Mouse (Mus musculus) heart, embryonic 13.5 days (tissue): ENCODE data around the gene Rbpj. TPM values are rescaled to one million over a fixed set of nuclear protein-coding genes. Genes with fewer than 3 reads are reported as not detected.

Experiments
- ATAC-seq: fragments of 200-750 bp; cut with Nextera tagmentation; 2 replicates; pipeline ENCODE4 v1.8.0; 2017; ENCODE audit warnings: moderate TSS enrichment; ENCODE audit not compliant: insufficient number of reproducible peaks, low FRiP score, low TSS enrichment; ENCODE audit errors: extremely low read depth
- H3K27ac ChIP-seq: fragments of 300-500 bp; sonication (generic); replicated peaks from 2 replicates; pipeline ENCODE4 v1.5.1; 2015; ENCODE audit warnings: moderate library complexity, mild to moderate bottlenecking, inconsistent platforms
- H3K27me3 ChIP-seq: fragments of 300-500 bp; sonication (generic); replicated peaks from 2 replicates; pipeline ENCODE4 v1.6.1; 2015; ENCODE audit warnings: mild to moderate bottlenecking, inconsistent platforms
- H3K36me3 ChIP-seq: fragments of 300-500 bp; sonication (generic); 2 replicates; pipeline ENCODE4 v1.6.1; 2015; ENCODE audit warnings: mild to moderate bottlenecking, inconsistent platforms
- H3K4me1 ChIP-seq: fragments of 300-500 bp; sonication (generic); 2 replicates; pipeline ENCODE4 v1.6.1; 2015; ENCODE audit warnings: inconsistent platforms
- H3K4me2 ChIP-seq: fragments of 300-500 bp; sonication (generic); 2 replicates; pipeline ENCODE4 v1.6.1; 2015; ENCODE audit warnings: inconsistent platforms, mild to moderate bottlenecking, moderate library complexity
- H3K4me3 ChIP-seq: fragments of 300-500 bp; sonication (generic); 2 replicates; pipeline ENCODE4 v1.5.1; 2015; ENCODE audit warnings: moderate library complexity, mild to moderate bottlenecking, inconsistent platforms
- H3K9ac ChIP-seq: fragments of 300-500 bp; sonication (generic); 2 replicates; pipeline ENCODE4 v1.6.1; 2015; ENCODE audit warnings: inconsistent platforms, mild to moderate bottlenecking, moderate library complexity
- H3K9me3 ChIP-seq: fragments of 300-500 bp; sonication (generic); 2 replicates; pipeline ENCODE4 v1.6.1; 2016; ENCODE audit warnings: inconsistent platforms
- WGBS: fragments of 180-500 bp; shearing (Covaris S2); methylation state at CpG from one replicate; pipeline ENCODE4 v1.1.7; 2015; ENCODE audit warnings: mixed read lengths; 5-methylcytosine and 5-hydroxymethylcytosine counted together
- polyA plus RNA-seq: library from polyadenylated mRNA; unstranded; fragments of >200 nt; fragmentation: Nextera tagmentation; extraction: Ambion mirVana; gene quantifications from 2 replicates; pipeline ENCODE4 v1.2.1, GENCODE M21; 2015

Rbpj gene
- polyA plus RNA-seq, 1 experiment from 2014 or later, result 19.1 TPM

DNA sequence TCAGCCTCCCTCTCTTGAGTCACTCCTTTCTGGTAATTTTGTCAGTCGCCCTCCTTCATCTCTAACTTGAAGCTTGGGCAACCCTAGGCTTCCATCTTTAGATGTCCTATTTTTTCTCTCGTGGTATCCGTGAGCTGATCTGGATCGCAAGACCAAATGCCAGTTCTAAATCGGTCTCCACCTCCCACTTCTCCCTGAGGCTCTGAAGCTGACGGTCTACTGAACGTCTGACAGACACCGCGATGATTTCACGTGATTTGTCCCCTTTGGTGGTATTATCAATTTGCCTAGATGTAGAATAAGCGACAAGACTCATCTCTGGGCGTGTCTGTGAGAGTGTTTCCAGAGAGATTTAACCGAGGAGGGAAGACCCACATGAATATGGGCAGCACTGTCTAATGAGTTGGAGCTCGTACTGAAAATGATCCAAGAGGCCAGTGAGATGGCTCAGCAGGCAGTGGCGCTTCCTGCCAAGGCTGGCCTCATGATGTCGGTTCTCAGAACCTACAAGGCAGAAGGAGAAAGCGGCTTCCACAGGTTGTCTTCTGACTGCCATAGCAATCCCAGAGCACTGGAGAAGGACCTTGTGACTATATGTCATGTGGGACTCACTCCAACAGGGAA, 28.7 kb downstream of the Rbpj start:
- Histone ChIP-seq H3K4me2 (no peak overlapping the region), H3K36me3 (no peaks in the 10 kb centered on the region), H3K27ac (no peak overlapping the region), H3K4me1 (peaks cover 9% of the 10 kb centered on the region), H3K27me3 (peaks cover 17% of the 10 kb centered on the region; the same call in 1 of the 2 replicates), H3K9ac (no peak overlapping the region), H3K9me3 (no peaks in the 10 kb centered on the region), H3K4me3 (no peak overlapping the region)
- no peak for ATAC-seq
- 77% methylated on average over 17 of the region's 17 CpGs for WGBS

DNA sequence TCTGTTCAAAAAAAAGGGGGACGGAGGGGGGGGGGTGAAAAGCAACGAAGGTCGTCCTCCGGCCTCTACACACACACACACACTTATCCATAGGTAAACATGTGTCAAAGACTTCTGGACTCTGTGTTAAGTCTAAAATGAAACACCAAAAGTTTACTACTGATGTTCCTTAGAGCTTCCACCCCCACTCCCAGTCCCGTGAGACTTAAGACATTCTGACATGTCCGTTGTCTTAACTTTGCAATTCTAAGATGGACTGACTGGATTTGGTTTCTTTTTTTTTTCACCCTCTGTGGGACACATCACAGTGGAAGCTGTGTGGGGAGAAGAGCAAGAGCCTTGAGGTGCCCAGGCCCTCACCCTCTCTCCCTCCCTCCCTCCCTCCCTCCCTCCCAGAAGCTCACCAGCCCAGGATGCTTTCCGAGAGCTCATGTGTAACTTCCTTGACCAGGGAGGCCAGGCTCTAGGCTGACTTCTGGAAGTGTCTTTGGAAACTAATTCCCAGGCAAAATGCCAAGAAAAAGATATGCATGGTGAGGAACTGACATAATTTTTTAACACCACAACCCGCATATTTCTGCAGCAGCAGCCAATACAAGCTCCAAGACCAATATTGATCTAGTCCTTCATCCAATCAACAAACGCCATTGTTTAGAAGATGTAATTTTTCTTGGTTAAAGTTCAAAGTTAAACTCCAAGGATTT, 31.0 kb downstream of the Rbpj start:
- Histone ChIP-seq H3K9me3 (no peaks in the 10 kb centered on the region), H3K4me2 (no peak overlapping the region), H3K27me3 (peaks cover 17% of the 10 kb centered on the region; the same call in 1 of the 2 replicates), H3K9ac (no peak overlapping the region), H3K27ac (peak overlapping the region; percentile 53; the same call in 1 of the 2 replicates), H3K4me3 (no peak overlapping the region), H3K36me3 (no peaks in the 10 kb centered on the region), H3K4me1 (peaks cover 6% of the 10 kb centered on the region)
- 54% methylated on average over 9 of the region's 9 CpGs for WGBS
- ATAC-seq, result no peak

DNA sequence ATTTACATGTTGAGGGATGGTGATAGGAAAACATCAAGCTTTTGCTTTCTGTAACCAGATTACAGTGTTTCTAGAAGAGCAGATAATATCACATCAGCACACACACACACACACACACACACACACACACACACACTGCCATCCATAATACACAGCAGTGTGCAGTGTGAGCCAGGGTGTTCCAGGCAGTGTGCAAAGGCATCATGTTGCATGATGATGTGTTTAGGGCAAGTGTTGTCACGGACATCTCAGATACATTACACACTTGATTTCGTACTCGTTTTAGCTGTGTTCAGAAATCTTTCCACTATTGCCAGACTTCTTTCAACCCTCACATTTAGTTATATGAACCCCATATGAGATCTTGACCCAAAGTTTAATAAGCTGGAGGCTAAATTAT, 33.6 kb downstream of the Rbpj start:
- Histone ChIP-seq H3K4me3 (no peak overlapping the region), H3K4me1 (peaks cover 6% of the 10 kb centered on the region), H3K27me3 (peaks cover 10% of the 10 kb centered on the region), H3K4me2 (no peak overlapping the region), H3K9ac (no peak overlapping the region), H3K27ac (no peak overlapping the region), H3K36me3 (no peaks in the 10 kb centered on the region), H3K9me3 (no peaks in the 10 kb centered on the region)
- 74% methylated on average over 3 of the region's 3 CpGs for whole genome bisulfite sequencing
- ATAC-seq, result no peak

DNA sequence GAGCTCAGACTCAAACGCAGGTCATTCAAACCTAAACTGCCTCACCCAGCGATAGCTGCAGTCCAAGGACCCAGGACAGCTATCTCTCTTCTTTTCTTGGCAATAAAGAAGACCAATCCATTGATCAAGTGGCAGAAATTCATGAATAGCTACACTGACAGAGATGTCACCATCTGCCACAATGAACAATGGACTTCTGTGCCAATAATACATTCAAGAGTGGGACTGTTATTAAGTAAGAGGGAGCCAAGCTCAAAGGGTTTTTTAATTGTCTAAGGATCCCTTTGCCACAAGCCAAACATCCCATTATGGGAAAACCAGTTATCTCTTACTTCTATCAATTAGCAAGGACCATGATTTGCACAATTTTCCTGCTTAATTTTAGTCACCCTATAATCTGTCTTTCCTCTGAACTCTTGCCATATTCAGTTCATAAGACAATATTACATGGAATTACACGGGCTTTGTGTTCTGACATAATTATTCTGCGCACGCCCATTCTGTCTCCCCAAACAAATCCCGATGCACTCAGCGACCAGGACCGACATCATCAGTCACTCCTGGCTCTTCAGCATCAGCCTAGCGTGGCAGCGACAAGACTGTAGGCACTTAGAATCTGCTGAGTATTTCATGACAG, 34.7 kb downstream of the Rbpj start:
- WGBS, result 64% methylated on average over 10 of the region's 10 CpGs
- Histone ChIP-seq H3K4me2 (no peak overlapping the region), H3K4me3 (no peak overlapping the region), H3K36me3 (no peaks in the 10 kb centered on the region), H3K27ac (no peak overlapping the region), H3K9ac (no peak overlapping the region), H3K9me3 (no peaks in the 10 kb centered on the region), H3K4me1 (peaks cover 6% of the 10 kb centered on the region), H3K27me3 (peaks cover 13% of the 10 kb centered on the region)
- ATAC-seq, result no peak

DNA sequence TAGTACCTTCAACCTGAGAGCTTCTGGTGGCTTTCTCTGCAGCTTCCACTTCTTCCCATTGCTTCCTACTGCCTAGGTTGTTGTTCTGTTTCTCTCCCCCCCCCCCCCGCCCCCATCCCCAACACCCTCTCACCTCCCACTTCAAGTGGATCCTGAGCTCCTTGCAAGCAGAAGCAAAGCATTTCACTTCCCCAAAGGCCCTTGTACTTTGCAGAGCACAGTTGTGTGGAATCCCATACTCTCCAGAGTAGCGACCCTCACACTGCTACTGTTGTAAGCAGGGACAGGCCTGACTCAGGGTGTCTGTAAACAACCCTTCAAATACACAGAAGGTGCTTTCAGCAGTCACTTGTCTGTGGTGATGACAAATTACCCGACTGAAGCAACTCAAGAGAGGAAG, 37.3 kb downstream of the Rbpj start:
- ATAC-seq, result no peak
- Histone ChIP-seq H3K9me3 (no peaks in the 10 kb centered on the region), H3K4me3 (no peak overlapping the region), H3K27me3 (peaks cover 21% of the 10 kb centered on the region), H3K4me2 (no peak overlapping the region), H3K4me1 (no peaks in the 10 kb centered on the region), H3K9ac (no peak overlapping the region), H3K36me3 (no peaks in the 10 kb centered on the region), H3K27ac (no peak overlapping the region)
- 49% methylated on average over 3 of the region's 3 CpGs for WGBS

DNA sequence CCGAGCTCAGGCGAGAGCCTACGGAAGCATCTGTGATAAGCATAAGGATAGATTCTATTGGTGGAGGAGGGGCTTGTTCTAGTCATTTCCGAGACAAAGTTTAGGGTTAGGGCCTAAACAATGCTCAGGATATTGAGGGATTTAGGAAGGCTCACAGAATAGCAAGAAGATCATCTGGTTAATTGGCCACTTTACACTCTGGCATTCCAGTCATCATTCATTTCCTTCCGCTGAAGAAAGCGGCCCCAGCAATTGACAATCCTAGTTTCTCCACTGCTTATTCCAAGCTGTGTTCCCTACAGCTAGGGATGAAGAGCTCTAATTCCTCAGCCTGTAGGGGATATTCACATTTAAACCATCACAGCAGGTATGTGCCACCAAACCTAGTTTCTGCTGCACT, 39.8 kb downstream of the Rbpj start:
- H3K9ac ChIP-seq, result no peak overlapping the region
- H3K9me3 ChIP-seq, result no peaks in the 10 kb centered on the region
- H3K36me3 ChIP-seq, result no peaks in the 10 kb centered on the region
- H3K4me3 ChIP-seq, result no peak overlapping the region
- 69% methylated on average over 6 of the region's 6 CpGs for WGBS
- no peaks in the 10 kb centered on the region for H3K4me1 ChIP-seq
- H3K27me3 ChIP-seq, result peaks cover 38% of the 10 kb centered on the region
- no peak overlapping the region for H3K4me2 ChIP-seq
- no peak overlapping the region for H3K27ac ChIP-seq
- ATAC-seq, result no peak

DNA sequence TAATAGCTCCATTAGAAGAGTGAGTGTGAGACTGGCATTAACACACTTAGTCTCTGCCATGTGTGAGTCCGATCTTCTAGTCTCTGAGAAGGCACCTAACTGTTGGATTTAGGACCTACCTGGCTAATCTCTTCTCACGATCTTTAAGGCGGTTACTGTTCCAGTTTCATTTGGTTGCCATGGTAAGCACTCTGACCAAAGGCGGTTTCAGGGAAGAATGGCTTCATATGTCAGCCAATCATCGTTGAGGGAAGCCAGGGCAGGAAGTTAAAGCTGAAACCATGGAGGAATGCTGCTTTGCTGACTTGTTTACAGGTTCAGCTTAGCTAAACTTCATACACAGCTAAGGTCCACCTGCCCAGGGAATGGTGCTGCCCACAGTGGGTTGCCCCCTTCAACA, 41.4 kb downstream of the Rbpj start:
- no peaks in the 10 kb centered on the region for H3K4me1 ChIP-seq
- 70% methylated on average over 5 of the region's 5 CpGs for WGBS
- H3K27ac ChIP-seq, result no peak overlapping the region
- H3K4me2 ChIP-seq, result no peak overlapping the region
- no peaks in the 10 kb centered on the region for H3K9me3 ChIP-seq
- no peak overlapping the region for H3K4me3 ChIP-seq
- H3K36me3 ChIP-seq, result no peaks in the 10 kb centered on the region
- peaks cover 50% of the 10 kb centered on the region for H3K27me3 ChIP-seq
- ATAC-seq, result no peak
- no peak overlapping the region for H3K9ac ChIP-seq

DNA sequence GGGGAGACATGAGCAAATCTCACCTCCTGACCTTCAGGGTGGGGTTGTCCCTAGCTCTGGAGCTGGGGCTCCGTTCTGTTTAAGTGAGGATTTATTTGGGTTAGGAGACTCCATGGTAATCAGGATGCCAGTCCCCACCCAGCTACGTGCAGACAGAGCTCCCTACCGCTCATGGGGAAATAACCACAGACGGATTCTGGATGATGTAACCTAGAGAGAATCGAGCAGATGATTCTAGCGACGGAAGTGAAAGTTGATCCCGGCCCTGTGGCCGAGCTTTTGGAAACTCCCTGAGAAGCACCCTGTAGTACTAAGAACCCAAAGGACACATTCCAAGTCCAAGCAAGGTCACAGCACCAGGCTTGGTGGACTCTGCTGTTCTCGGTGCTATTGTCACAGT, 43.5 kb downstream of the Rbpj start:
- peaks cover 48% of the 10 kb centered on the region for H3K27me3 ChIP-seq
- H3K9me3 ChIP-seq, result no peaks in the 10 kb centered on the region
- no peak overlapping the region for H3K9ac ChIP-seq
- H3K27ac ChIP-seq, result no peak overlapping the region
- H3K4me1 ChIP-seq, result no peaks in the 10 kb centered on the region
- no peak overlapping the region for H3K4me3 ChIP-seq
- ATAC-seq, result no peak
- 59% methylated on average over 10 of the region's 10 CpGs for WGBS
- no peaks in the 10 kb centered on the region for H3K36me3 ChIP-seq
- no peak overlapping the region for H3K4me2 ChIP-seq

DNA sequence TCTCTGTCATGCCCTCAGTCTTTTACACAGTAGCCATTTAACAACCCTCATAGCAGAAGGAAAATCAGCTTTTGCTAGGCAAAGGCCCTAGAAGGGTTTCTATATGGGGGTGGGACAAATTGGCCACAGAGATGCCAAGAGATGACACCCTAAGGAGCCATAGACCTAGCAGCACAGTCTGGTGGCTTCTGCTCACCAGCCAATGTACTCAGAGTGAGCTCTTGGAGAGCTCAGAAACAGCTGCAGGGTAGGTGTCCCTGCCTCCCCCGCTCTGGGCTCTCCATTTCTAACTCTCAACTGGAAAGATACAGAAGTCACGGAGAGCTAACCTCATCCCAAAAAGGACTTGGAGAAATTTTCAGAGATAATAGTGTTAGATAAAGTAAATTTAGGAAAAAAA, 44.0 kb downstream of the Rbpj start:
- no peaks in the 10 kb centered on the region for H3K36me3 ChIP-seq
- H3K27ac ChIP-seq, result no peak overlapping the region
- no peak overlapping the region for H3K9ac ChIP-seq
- peaks cover 44% of the 10 kb centered on the region for H3K27me3 ChIP-seq
- H3K4me3 ChIP-seq, result no peak overlapping the region
- no peaks in the 10 kb centered on the region for H3K4me1 ChIP-seq
- H3K4me2 ChIP-seq, result no peak overlapping the region
- ATAC-seq, result no peak
- WGBS, result 78% methylated on average over 2 of the region's 2 CpGs
- H3K9me3 ChIP-seq, result no peaks in the 10 kb centered on the region

DNA sequence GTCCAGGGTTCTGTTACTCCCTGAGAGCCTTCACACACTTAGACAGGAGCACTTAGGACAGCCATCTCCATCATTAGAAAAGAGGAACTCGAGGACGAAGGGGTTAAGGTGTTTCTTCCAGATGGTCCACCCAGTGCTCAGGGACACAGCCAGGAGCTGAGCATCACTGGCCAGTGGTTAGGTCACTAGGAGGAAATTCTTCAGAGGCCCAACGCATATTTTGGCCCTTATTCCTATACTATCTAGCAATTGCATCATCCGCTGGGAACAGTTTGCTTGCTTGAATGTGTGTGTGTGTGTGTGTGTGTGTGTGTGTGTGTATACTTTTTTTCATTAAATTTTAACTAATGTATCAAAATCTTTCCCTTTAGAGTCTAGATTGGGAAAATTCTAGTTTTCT, 45.5 kb downstream of the Rbpj start:
- H3K9me3 ChIP-seq, result peaks cover 1% of the 10 kb centered on the region; the same call in 1 of the 2 replicates
- H3K9ac ChIP-seq, result no peak overlapping the region
- H3K27ac ChIP-seq, result no peak overlapping the region
- no peak overlapping the region for H3K4me3 ChIP-seq
- H3K4me2 ChIP-seq, result no peak overlapping the region
- no peak for ATAC-seq
- H3K27me3 ChIP-seq, result peaks cover 40% of the 10 kb centered on the region
- no peaks in the 10 kb centered on the region for H3K36me3 ChIP-seq
- H3K4me1 ChIP-seq, result peaks cover 5% of the 10 kb centered on the region; the same call in 1 of the 2 replicates
- 67% methylated on average over 4 of the region's 4 CpGs for WGBS

DNA sequence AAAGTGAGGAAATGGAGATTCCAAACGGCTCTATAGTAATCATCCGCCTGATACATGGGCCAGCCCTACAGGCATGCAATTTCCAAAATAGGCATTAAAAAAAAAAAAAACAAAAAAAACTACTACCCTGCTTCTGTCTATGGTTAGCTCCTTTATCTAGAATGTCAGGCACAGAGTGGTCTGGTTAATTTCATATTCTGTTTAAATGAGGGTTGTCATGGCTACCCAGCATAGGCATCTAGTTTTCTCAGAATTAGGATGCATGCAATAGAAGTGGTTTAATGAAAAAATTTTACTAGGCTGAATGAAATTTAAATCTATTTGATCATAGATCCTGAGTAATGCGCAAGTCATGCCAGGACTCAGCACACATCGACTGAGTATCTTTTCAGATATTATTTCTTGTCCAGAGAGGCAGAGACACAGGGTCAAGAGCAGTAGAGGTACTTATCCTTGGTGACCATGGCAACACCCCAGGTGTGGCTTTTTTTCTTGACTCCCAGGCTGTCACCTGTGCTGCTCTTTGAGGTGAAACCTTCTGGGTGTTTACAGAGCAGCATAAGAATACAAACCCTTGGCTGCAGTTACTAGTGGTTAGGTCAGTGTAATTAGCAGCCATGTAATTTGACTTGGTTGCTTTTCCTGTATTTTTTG, 49.1 kb downstream of the Rbpj start:
- H3K36me3 ChIP-seq, result no peaks in the 10 kb centered on the region
- H3K4me1 ChIP-seq, result peaks cover 11% of the 10 kb centered on the region; the same call in 1 of the 2 replicates
- no peak overlapping the region for H3K9ac ChIP-seq
- no peak overlapping the region for H3K4me2 ChIP-seq
- no peak for ATAC-seq
- no peak overlapping the region for H3K4me3 ChIP-seq
- peaks cover 6% of the 10 kb centered on the region; the same call in 1 of the 2 replicates for H3K9me3 ChIP-seq
- H3K27me3 ChIP-seq, result peaks cover 50% of the 10 kb centered on the region
- 62% methylated on average over 4 of the region's 4 CpGs for WGBS
- H3K27ac ChIP-seq, result no peak overlapping the region
